Mouse (Mus musculus) neural tube, embryonic 14.5 days (tissue): Measurements from ENCODE around the gene Itsn2. TPM values are rescaled to one million over a fixed set of nuclear protein-coding genes. Genes with fewer than 3 reads are reported as not detected.

ENCODE experiments used
- ATAC-seq: fragments of 200-750 bp; cut with Nextera tagmentation; 2 replicates; pipeline ENCODE4 v1.8.0; 2017; ENCODE audit warnings: low read depth, mild to moderate bottlenecking, moderate TSS enrichment, moderate library complexity
- H3K27ac ChIP-seq: fragments of 300-500 bp; sonication (generic); 2 replicates; pipeline ENCODE4 v1.5.1; 2014; ENCODE audit warnings: low read depth, mild to moderate bottlenecking, control low read depth, low read length, moderate library complexity, mixed read lengths
- H3K27me3 ChIP-seq: fragments of 300-500 bp; sonication (generic); 2 replicates; pipeline ENCODE4 v1.6.1; 2014; ENCODE audit warnings: low read length; ENCODE audit not compliant: control insufficient read depth, insufficient read depth
- H3K36me3 ChIP-seq: fragments of 300-500 bp; sonication (generic); 2 replicates; pipeline ENCODE4 v1.6.1; 2014; ENCODE audit warnings: low read length, mixed read lengths; ENCODE audit not compliant: control insufficient read depth, insufficient read depth
- H3K4me1 ChIP-seq: fragments of 300-500 bp; sonication (generic); 2 replicates; pipeline ENCODE4 v1.6.1; 2014; ENCODE audit warnings: low read length; ENCODE audit not compliant: control insufficient read depth, insufficient read depth
- H3K4me2 ChIP-seq: fragments of 300-500 bp; sonication (generic); 2 replicates; pipeline ENCODE4 v1.6.1; 2014; ENCODE audit warnings: mild to moderate bottlenecking, low read depth, low read length, control low read depth
- H3K4me3 ChIP-seq: fragments of 300-500 bp; sonication (generic); 2 replicates; pipeline ENCODE4 v1.5.1; 2014; ENCODE audit warnings: low read depth, low read length, control low read depth, mixed read lengths
- H3K9ac ChIP-seq: fragments of 300-500 bp; sonication (generic); replicated peaks from 2 replicates; pipeline ENCODE4 v1.6.1; 2014; ENCODE audit warnings: low read depth, mild to moderate bottlenecking, control low read depth, low read length, mixed read lengths
- H3K9me3 ChIP-seq: fragments of 300-500 bp; sonication (generic); 2 replicates; pipeline ENCODE4 v1.6.1; 2016; ENCODE audit warnings: low read length; ENCODE audit not compliant: control insufficient read depth
- WGBS: fragments of 180-500 bp; shearing (Covaris S2); extraction: QIAGEN DNeasy Blood & Tissue Kit; methylation state at CpG from one replicate; pipeline ENCODE4 v1.1.7; 2014; 5-methylcytosine and 5-hydroxymethylcytosine counted together
- polyA plus RNA-seq: library from polyadenylated mRNA; unstranded; fragments of >200 nt; fragmentation: Nextera tagmentation; extraction: Ambion mirVana; gene quantifications from 2 replicates; pipeline ENCODE4 v1.2.1, GENCODE M21; 2014

The Itsn2 gene
- polyA plus RNA-seq, 1 experiment from 2014 or later = 30.2 TPM

- Histone ChIP-seq H3K9ac (no peak overlapping the region), H3K27me3 (no peaks in the 10 kb centered on the region), H3K4me1 (no peaks in the 10 kb centered on the region), H3K4me2 (no peak overlapping the region), H3K4me3 (no peak overlapping the region), H3K27ac (no peak overlapping the region), H3K9me3 (no peaks in the 10 kb centered on the region), H3K36me3 (peaks cover 31% of the 10 kb centered on the region; the same call in 1 of the 2 replicates)
- WGBS = 87% methylated on average over 1 of the region's 1 CpGs
- no peak for ATAC-seq
Observed at GRCm38 (mm10) chr12:4638438-4638837, 46.0 kb downstream of the Itsn2 start.

GRCm38 (mm10) chr12:4640737-4641136 lies 48.3 kb downstream of the Itsn2 start:
- H3K4me1 ChIP-seq = no peaks in the 10 kb centered on the region
- no peak overlapping the region for H3K27ac ChIP-seq
- no peak overlapping the region for H3K4me2 ChIP-seq
- 95% methylated on average over 1 of the region's 1 CpGs for WGBS
- ATAC-seq = no peak
- no peak overlapping the region for H3K9ac ChIP-seq
- H3K4me3 ChIP-seq = no peak overlapping the region
- peaks cover 21% of the 10 kb centered on the region; the same call in 1 of the 2 replicates for H3K36me3 ChIP-seq
- H3K9me3 ChIP-seq = no peaks in the 10 kb centered on the region
- H3K27me3 ChIP-seq = no peaks in the 10 kb centered on the region

GRCm38 (mm10) chr12:4656813-4657212 lies 64.4 kb downstream of the Itsn2 start:
- H3K9ac ChIP-seq = no peak overlapping the region
- H3K36me3 ChIP-seq = no peaks in the 10 kb centered on the region
- H3K4me1 ChIP-seq = no peaks in the 10 kb centered on the region
- no peak overlapping the region for H3K4me3 ChIP-seq
- H3K27ac ChIP-seq = no peak overlapping the region
- H3K4me2 ChIP-seq = no peak overlapping the region
- WGBS = 93% methylated on average over 2 of the region's 2 CpGs
- H3K27me3 ChIP-seq = no peaks in the 10 kb centered on the region
- no peaks in the 10 kb centered on the region for H3K9me3 ChIP-seq
- ATAC-seq = no peak

DNA sequence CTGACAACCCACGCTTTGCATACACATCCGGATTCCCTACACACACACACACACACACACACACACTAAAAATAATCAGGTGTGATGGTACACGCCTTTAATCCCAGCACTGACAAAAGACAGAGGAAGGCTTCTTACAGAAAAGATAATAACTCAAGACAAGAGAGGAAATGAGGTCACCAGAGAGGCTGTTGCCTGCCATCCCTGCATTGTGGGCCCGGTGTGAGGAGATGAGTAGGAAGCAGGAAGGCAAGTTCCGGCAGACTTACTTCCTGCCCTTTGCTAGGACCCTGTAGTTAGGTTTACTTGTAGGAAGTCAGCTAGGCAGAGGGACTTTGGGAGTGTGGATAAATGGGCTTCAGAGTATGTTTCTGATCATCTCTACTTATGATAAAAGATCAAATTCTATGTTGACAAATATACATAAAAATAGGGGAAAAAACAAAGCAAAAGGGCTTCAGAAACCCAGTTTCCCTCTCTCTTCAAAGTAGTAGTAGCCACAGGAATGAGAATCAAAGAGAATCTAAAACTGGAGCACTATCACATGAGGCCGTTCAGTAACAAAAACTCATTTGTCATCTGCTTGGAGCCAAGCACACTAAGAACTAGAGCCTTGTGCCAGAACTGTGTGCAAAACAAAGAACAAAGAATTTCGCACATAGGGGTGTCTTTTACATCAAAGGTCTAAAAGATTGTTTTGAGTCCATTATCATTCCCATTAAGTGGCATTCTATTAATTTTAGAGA lies 72.7 kb downstream of the Itsn2 start:
- H3K27ac ChIP-seq = no peak overlapping the region
- 88% methylated on average over 7 of the region's 7 CpGs for WGBS
- H3K4me1 ChIP-seq = no peaks in the 10 kb centered on the region
- H3K4me3 ChIP-seq = no peak overlapping the region
- H3K9me3 ChIP-seq = no peaks in the 10 kb centered on the region
- no peak overlapping the region for H3K4me2 ChIP-seq
- no peaks in the 10 kb centered on the region for H3K27me3 ChIP-seq
- no peak for ATAC-seq
- peaks cover 7% of the 10 kb centered on the region; the same call in 1 of the 2 replicates for H3K36me3 ChIP-seq
- no peak overlapping the region for H3K9ac ChIP-seq

- H3K9ac ChIP-seq = no peak overlapping the region
- H3K4me2 ChIP-seq = no peak overlapping the region
- no peak overlapping the region for H3K27ac ChIP-seq
- H3K27me3 ChIP-seq = no peaks in the 10 kb centered on the region
- H3K4me3 ChIP-seq = no peak overlapping the region
- peaks cover 7% of the 10 kb centered on the region; the same call in 1 of the 2 replicates for H3K36me3 ChIP-seq
- H3K4me1 ChIP-seq = no peaks in the 10 kb centered on the region
- WGBS = 83% methylated on average over 5 of the region's 5 CpGs
- no peaks in the 10 kb centered on the region for H3K9me3 ChIP-seq
- no peak for ATAC-seq
Observed at GRCm38 (mm10) chr12:4665675-4666037, 73.2 kb downstream of the Itsn2 start.

DNA sequence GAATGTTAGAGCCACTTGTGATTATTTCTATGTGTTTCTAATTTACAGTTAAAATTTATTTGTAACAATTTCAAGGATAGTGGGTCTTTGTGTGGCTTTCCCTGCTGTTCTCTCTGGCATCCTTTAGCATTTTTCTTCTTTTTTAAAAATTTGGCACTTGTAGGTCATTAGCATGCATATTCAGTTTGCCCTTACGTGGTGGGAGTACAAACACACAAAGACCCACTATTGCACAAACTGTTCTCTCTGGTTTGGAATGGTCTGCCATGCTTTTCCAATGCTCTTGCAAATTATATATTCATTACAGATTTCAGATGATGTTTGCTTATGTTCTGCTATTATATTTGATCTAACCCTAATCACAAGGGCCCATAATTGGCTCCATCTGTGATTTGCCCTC lies 83.9 kb downstream of the Itsn2 start:
- 76% methylated on average over 1 of the region's 1 CpGs for WGBS
- H3K36me3 ChIP-seq = peaks cover 6% of the 10 kb centered on the region; the same call in 1 of the 2 replicates
- no peaks in the 10 kb centered on the region for H3K4me1 ChIP-seq
- H3K4me2 ChIP-seq = no peak overlapping the region
- H3K9me3 ChIP-seq = no peaks in the 10 kb centered on the region
- no peak overlapping the region for H3K4me3 ChIP-seq
- no peak for ATAC-seq
- H3K27ac ChIP-seq = no peak overlapping the region
- no peak overlapping the region for H3K9ac ChIP-seq
- no peaks in the 10 kb centered on the region for H3K27me3 ChIP-seq

DNA sequence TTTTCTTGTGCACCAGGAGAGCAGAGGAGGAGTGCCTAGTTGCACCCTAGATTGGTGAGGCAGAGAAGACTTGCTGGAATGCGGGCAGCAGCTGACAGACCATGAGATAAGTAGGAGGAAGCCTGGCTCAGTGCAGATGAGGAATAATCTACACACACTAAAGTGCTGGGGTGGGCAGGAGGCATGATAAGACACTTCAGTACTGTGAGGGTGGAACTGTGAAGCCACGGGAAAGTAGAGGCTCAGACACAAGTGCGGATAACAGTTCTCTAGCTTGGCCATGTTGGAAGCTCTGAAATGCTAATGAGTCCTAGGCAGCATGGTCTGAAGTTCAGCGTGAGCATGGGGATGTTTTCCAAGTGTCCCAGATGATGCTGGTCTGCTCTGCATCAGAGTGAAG lies 87.5 kb downstream of the Itsn2 start:
- no peaks in the 10 kb centered on the region for H3K4me1 ChIP-seq
- no peaks in the 10 kb centered on the region for H3K36me3 ChIP-seq
- WGBS = 84% methylated on average over 4 of the region's 4 CpGs
- H3K27ac ChIP-seq = no peak overlapping the region
- no peaks in the 10 kb centered on the region for H3K27me3 ChIP-seq
- no peak overlapping the region for H3K4me2 ChIP-seq
- no peak for ATAC-seq
- no peaks in the 10 kb centered on the region for H3K9me3 ChIP-seq
- no peak overlapping the region for H3K4me3 ChIP-seq
- no peak overlapping the region for H3K9ac ChIP-seq

DNA sequence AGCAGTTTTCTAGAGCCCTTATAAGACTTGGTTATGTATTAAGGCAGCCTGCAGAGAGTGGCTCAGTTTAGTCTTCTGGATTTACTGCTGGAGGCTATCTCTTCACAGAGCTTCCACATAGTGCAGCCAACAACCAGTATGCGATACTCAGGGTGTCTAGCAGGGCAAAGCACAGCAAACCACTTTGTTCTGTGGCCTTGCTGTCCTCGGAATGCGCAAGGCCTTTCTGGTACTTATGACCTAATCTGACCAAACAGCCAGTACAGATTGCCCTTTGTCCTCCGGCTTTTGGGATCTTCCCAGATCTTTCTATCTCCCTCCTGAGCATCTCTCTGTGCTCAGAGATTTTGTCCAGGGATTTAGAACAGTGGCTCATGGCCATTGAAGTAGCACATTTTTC lies 93.0 kb downstream of the Itsn2 start:
- 82% methylated on average over 4 of the region's 4 CpGs for WGBS
- no peaks in the 10 kb centered on the region for H3K27me3 ChIP-seq
- no peak for ATAC-seq

DNA sequence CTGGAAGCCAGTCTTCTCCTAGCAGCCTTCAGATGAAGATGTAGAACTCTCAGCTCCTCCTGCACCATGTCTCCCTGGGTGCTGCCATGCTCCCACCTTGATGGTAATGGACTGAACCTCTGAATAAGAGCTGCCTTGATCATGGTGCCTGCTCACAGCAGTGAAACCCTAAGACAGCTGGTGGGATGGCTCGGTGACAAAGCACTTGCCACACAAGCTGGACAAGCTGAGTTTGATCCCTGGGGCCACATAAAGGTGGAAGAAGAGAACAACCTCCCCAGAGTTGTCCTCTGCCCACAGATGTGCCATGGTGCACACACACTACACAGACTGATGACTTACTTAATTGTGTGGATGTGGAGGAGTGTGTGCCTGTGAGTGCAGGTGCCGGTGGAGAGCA lies 95.9 kb downstream of the Itsn2 start:
- H3K9me3 ChIP-seq = no peaks in the 10 kb centered on the region
- ATAC-seq = no peak
- no peaks in the 10 kb centered on the region for H3K4me1 ChIP-seq
- no peak overlapping the region for H3K9ac ChIP-seq
- no peak overlapping the region for H3K27ac ChIP-seq
- no peaks in the 10 kb centered on the region for H3K27me3 ChIP-seq
- H3K4me3 ChIP-seq = no peak overlapping the region
- no peak overlapping the region for H3K4me2 ChIP-seq
- no peaks in the 10 kb centered on the region for H3K36me3 ChIP-seq
- 94% methylated on average over 2 of the region's 2 CpGs for WGBS

More for the DNA sequence above, 93.0 kb downstream of the Itsn2 start:
- H3K36me3 ChIP-seq = no peaks in the 10 kb centered on the region
- H3K9me3 ChIP-seq = no peaks in the 10 kb centered on the region
- H3K9ac ChIP-seq = no peak overlapping the region
- no peak overlapping the region for H3K27ac ChIP-seq
- no peak overlapping the region for H3K4me2 ChIP-seq
- no peaks in the 10 kb centered on the region for H3K4me1 ChIP-seq
- no peak overlapping the region for H3K4me3 ChIP-seq
